Mouse (Mus musculus): ENCODE measurements at regions not wholly inside any gene's neighbourhood (a gene's known extent, or its start where the extent isn't known, plus 50 kb on each side); places are given as distances from the start of the nearest gene placed in this dataset.
"Not testable (repeated sequence)": the region's sequence is repeated elsewhere in the genome, so short reads cannot be mapped to it uniquely, and the experiment has no call there.

GRCm38 (mm10) chr13:65934376-65935071 lies 184.8 kb upstream of the Gm10324 start:
- not testable (repeated sequence) for DNase-seq

- DNase-seq = not testable (repeated sequence)
These were observed 169.1 kb upstream of the Gm10324 start for GRCm38 (mm10) chr13:65950250-65950649.

- DNase-seq = not testable (repeated sequence)
These were observed 128.4 kb upstream of the Gm10324 start for GRCm38 (mm10) chr13:65990916-65991433.

GRCm38 (mm10) chr13:66007505-66007904 lies 111.8 kb upstream of the Gm10324 start:
- not testable (repeated sequence) for DNase-seq

- not testable (repeated sequence) for DNase-seq
These were observed 87.4 kb upstream of the Gm10324 start for GRCm38 (mm10) chr13:66031942-66032341.

DNA sequence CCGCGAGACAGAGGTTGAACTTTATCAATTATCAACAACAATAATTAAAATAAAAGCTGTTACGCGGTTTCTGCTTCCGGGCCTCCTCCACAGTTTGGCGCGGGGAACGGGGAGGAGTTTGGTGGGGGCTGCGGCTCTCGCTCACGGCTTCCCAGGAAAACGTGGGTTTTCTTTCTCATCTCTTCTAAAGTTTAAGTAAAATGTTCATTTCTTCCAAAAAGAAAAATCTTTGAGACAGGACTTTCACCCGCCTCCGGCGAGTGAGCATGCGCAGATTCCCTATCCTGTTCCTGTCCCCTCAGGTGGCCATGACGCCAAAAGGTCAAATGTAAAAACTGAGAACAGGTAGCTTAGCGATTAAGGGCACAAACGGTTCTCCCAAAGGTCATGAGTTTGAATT lies 56.7 kb upstream of the Gm10324 start:
- not testable (repeated sequence) for DNase-seq

DNA sequence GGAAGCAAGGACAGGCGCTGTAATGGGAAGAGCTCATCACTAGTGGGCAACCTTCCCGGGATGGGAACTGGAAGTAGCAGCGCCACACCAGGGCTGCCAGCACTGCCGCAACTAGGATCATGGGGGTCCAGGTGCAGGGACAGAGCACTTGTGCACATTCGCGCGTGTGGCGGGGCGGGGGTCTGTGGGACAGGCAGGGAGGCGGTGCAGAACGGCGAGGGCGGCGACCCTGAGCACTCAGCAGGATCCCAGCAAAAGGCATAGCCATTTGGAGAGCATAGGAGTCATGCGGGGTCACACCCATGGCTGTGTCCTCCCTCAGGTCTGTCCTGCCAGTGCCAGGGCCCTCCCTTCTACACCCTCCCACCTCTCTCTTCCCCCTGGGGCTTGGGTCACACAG lies 56.0 kb upstream of the Gm10324 start:
- DNase-seq = peak in 1 of 2 experiments; percentile 5
